Mouse (Mus musculus): ENCODE results near the gene Gm28043. TPM values are rescaled to one million over a fixed set of nuclear protein-coding genes. Genes with fewer than 3 reads are reported as not detected.

Gm28043 gene
- total and polyA plus RNA-seq, 3 experiments = 3.6 to 4.2 (median 3.7) TPM

- TF ChIP-seq RCOR1 (conservative IDR thresholded peaks at IDR 0.05; ENCODE audit: low read depth, low read length) (no peak; the same call in 1 of the 2 replicates), JUN (IDR thresholded peaks at IDR 0.05; ENCODE audit: insufficient read depth, low read depth, low read length) (no peak), ELF1 (IDR thresholded peaks at IDR 0.05; ENCODE audit: low read depth, low read length) (peak; percentile 35; the same call in 1 of the 2 replicates), USF1 (IDR thresholded peaks at IDR 0.05; ENCODE audit: low read depth, low read length) (peak; percentile 48; the same call in 1 of the 2 replicates), KAT2A (IDR thresholded peaks at IDR 0.05; ENCODE audit: insufficient replicate concordance, low read length) (no peak), POLR2A (IDR thresholded peaks at IDR 0.05; ENCODE audit: low read depth, low read length) (0 out of 2 replicates have a peak, but pooled peaks have one; percentile 26), RAD21 (IDR thresholded peaks at IDR 0.05; ENCODE audit: low read depth, low read length) (no peak), USF2 (conservative IDR thresholded peaks at IDR 0.05; ENCODE audit: low read depth, low read length) (no peak), MAZ (IDR thresholded peaks at IDR 0.05; ENCODE audit: low read depth, low read length) (no peak), ZNF384 (IDR thresholded peaks at IDR 0.05; ENCODE audit: low read depth, low read length) (no peak), TCF12 (IDR thresholded peaks at IDR 0.05; ENCODE audit: low read depth, low read length) (peak; percentile 92), PAX5 (IDR thresholded peaks at IDR 0.05; ENCODE audit: low read length) (no peak), SIN3A (IDR thresholded peaks at IDR 0.05; ENCODE audit: low read length) (no peak), MXI1 (IDR thresholded peaks at IDR 0.05; ENCODE audit: low read depth, low read length) (peak; percentile 15; the same call in 1 of the 2 replicates), MAX (IDR thresholded peaks at IDR 0.05; ENCODE audit: low read length) (peak; percentile 75), MYC (IDR thresholded peaks at IDR 0.05; ENCODE audit: low read depth, low read length) (peak; percentile 70), POLR2AphosphoS2 (IDR thresholded peaks at IDR 0.05; ENCODE audit: low read depth, low read length) (no peak), ETS1 (conservative IDR thresholded peaks at IDR 0.05; ENCODE audit: low read depth, low read length) (peak; percentile 42; the same call in 1 of the 2 replicates)
Measured at GRCm38 (mm10) chr17:29719628-29720575, 105.2 kb downstream of the Gm28043 start (continued).

- Histone ChIP-seq H3K36me3 (replicated peaks in 1 of 2; ENCODE audit: control insufficient read depth in 1 of 2, insufficient read depth in 1 of 2, low read length in 1 of 2) (no peaks in the 10 kb centered on the region), H3K79me2 (replicated peaks; ENCODE audit: control insufficient read depth, extremely low read depth, insufficient read depth, poor library complexity, severe bottlenecking) (peaks cover 8% of the 10 kb centered on the region), H3K9me3 (replicated peaks; ENCODE audit: low read length) (peaks cover 5% of the 10 kb centered on the region), H3K9ac (ENCODE audit: insufficient read depth, low read depth) (peak overlapping the region; percentile 33), H3K4me3 (replicated peaks in 1 of 3; ENCODE audit: low read depth in 2 of 3, low read length in 2 of 3, poor library complexity in 1 of 3) (no peak overlapping the region), H3K4me1 (ENCODE audit: control insufficient read depth in 1 of 2, insufficient read depth in 2 of 2) (peaks cover 22 to 49% of the 10 kb centered on the region in 2 experiments), H3K27ac (ENCODE audit: insufficient read depth, low read depth) (peak overlapping the region; percentile 62), H3K4me2 (ENCODE audit: insufficient read depth, low read depth, poor library complexity, severe bottlenecking) (peak overlapping the region; percentile 51), H3K27me3 (replicated peaks) (no peaks in the 10 kb centered on the region)
- in situ Hi-C loops (cut with MboI; ENCODE audit: low pct_ligation_motif_present, low pct_unique_long_range_greater_than_20kb, low sequenced_read_pairs) = no loop called here
- no peak for DNase-seq (ENCODE audit: extremely low read depth)
- 0 out of 2 replicates have a peak, but pooled peaks have one; percentile 16 for TF ChIP-seq BHLHE40 (IDR thresholded peaks at IDR 0.05; ENCODE audit: low read depth, low read length)
- TF ChIP-seq SMC3 (IDR thresholded peaks at IDR 0.05; ENCODE audit: low read depth, low read length) = no peak; the same call in 1 of the 2 replicates
- TF ChIP-seq MAZ (IDR thresholded peaks at IDR 0.05; ENCODE audit: low read depth, low read length) = no peak
- peak; percentile 65; the same call in 1 of the 2 replicates for TF ChIP-seq MEF2A (IDR thresholded peaks at IDR 0.05; ENCODE audit: borderline replicate concordance, low read depth, low read length)
- peak; percentile 86; the same call in 1 of the 2 replicates for TF ChIP-seq ZNF384 (IDR thresholded peaks at IDR 0.05; ENCODE audit: low read depth, low read length)
- 0 out of 2 replicates have a peak, but pooled peaks have one; percentile 31 for TF ChIP-seq ETS1 (conservative IDR thresholded peaks at IDR 0.05; ENCODE audit: low read depth, low read length)
- no peak for TF ChIP-seq ZC3H11A (IDR thresholded peaks at IDR 0.05; ENCODE audit: low read depth, low read length)
- TF ChIP-seq POLR2A (IDR thresholded peaks at IDR 0.05; ENCODE audit: low read depth, low read length) = 0 out of 2 replicates have a peak, but pooled peaks have one; percentile 27
- TF ChIP-seq RAD21 (IDR thresholded peaks at IDR 0.05; ENCODE audit: low read depth, low read length) = no peak
- no peak for TF ChIP-seq USF1 (IDR thresholded peaks at IDR 0.05; ENCODE audit: low read depth, low read length)
- no peak for TF ChIP-seq NRF1 (IDR thresholded peaks at IDR 0.05; ENCODE audit: low read depth, low read length)
- no peak for TF ChIP-seq ZKSCAN1 (IDR thresholded peaks at IDR 0.05; ENCODE audit: borderline replicate concordance, low read depth, low read length)
- 0 out of 2 replicates have a peak, but pooled peaks have one; percentile 21 for TF ChIP-seq MAX (IDR thresholded peaks at IDR 0.05; ENCODE audit: low read length)
- no peak for TF ChIP-seq USF2 (conservative IDR thresholded peaks at IDR 0.05; ENCODE audit: low read depth, low read length)
- no peak for TF ChIP-seq KAT2A (IDR thresholded peaks at IDR 0.05; ENCODE audit: insufficient replicate concordance, low read length)
- no peak for TF ChIP-seq SIN3A (IDR thresholded peaks at IDR 0.05; ENCODE audit: low read length)
- peak; percentile 72 for TF ChIP-seq EP300 (IDR thresholded peaks at IDR 0.05; ENCODE audit: low read length)
- TF ChIP-seq MYC (IDR thresholded peaks at IDR 0.05; ENCODE audit: low read depth, low read length) = no peak
- TF ChIP-seq POLR2AphosphoS2 (IDR thresholded peaks at IDR 0.05; ENCODE audit: low read depth, low read length) = no peak
- no peak for TF ChIP-seq CHD2 (IDR thresholded peaks at IDR 0.05; ENCODE audit: low read length)
- peak; percentile 67 for TF ChIP-seq IRF4 (IDR thresholded peaks at IDR 0.05; ENCODE audit: low read depth, low read length)
- dilution Hi-C loops (cut with MboI; ENCODE audit: extremely low pct_ligation_motif_present, extremely low pct_unique_long_range_greater_than_20kb, low sequenced_read_pairs) = no loop called here
Measured at GRCm38 (mm10) chr17:29720755-29721365, 106.2 kb downstream of the Gm28043 start.
